ENCODE assay signal across 8 mouse cellular contexts in the genomic region with DNA sequence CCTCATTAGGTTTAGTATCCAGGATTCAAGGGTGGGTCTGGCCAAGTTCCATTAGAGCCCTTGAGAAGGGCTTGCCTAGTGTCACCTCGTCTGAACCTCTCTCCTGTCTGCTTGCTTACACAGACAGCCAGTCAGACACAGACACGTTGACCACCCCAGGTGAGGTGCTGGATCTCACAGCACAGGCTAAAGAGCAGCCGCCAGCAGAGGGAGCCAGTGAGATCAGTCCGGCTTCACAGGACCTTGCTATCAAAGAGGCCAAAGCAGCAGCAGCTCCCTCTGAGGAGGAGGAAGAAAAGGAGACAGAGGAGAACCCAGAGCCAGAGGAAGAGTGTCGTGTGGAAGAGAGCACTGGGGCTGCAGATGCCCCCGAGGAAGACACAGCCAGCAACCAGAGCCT. TPM values are rescaled to one million over a fixed set of nuclear protein-coding genes. Genes with fewer than 3 reads are reported as not detected.
DNase-seq lines count a peak whose midpoint lies in the region; ATAC-seq and TF ChIP-seq lines count a peak whose summit lies in the region.

No protein-coding gene starts in this region.

- H3K27me3 ChIP-seq in forebrain, embryonic 14.5 days (replicated peaks; ENCODE audit: control insufficient read depth, insufficient read depth, low read length), result no peaks in the 10 kb centered on the region
- H3K27me3 ChIP-seq in thymus, adult 2 months (ENCODE audit: control insufficient read depth, insufficient read depth, low read length), result no peaks in the 10 kb centered on the region

- peak; percentile 35 to 50 for DNase-seq in CD8-positive naive resting alpha-beta T cell, adult 2 months (ENCODE audit: low read depth in 2 of 2, low spot score in 2 of 2)
- DNase-seq in c-Kit-positive CD71-positive TER-119-positive erythroid progenitor cells, embryonic 14.5 days (ENCODE audit: low spot score), result peak; percentile 73
- peak; percentile 73 for DNase-seq in forebrain, embryonic 14.5 days (ENCODE audit: low spot score)
- peak; percentile 41 for DNase-seq in heart, postnatal 25 days (ENCODE audit: low spot score)
- DNase-seq in layer of hippocampus, adult 18-20 months (ENCODE audit: low spot score in 2 of 2), result peak; percentile 49 to 85
- peak; percentile 86 for DNase-seq in lung, adult 2 months
- peak; percentile 81 for DNase-seq in thymus, adult 2 months

- no peak for TF ChIP-seq POLR2A in lung, adult 2 months (IDR thresholded peaks at IDR 0.05; ENCODE audit: borderline replicate concordance, extremely low read depth, low read depth, low read length)
- no peak for TF ChIP-seq POLR2A in olfactory bulb, adult 2 months (IDR thresholded peaks at IDR 0.05; ENCODE audit: insufficient read depth, low read depth, low read length)
- no peak for TF ChIP-seq POLR2A in thymus, adult 2 months (IDR thresholded peaks at IDR 0.05; ENCODE audit: control insufficient read depth, extremely low read depth, insufficient read depth, low read length, poor library complexity)

- no peak overlapping the region for H3K4me2 ChIP-seq in forebrain, embryonic 14.5 days (ENCODE audit: low read length)

- no peaks in the 10 kb centered on the region for H3K4me1 ChIP-seq in forebrain, embryonic 14.5 days (ENCODE audit: control insufficient read depth, insufficient read depth, low read length)
- H3K4me1 ChIP-seq in lung, adult 2 months (ENCODE audit: control insufficient read depth, insufficient read depth, low read length), result no peaks in the 10 kb centered on the region; the same call in 1 of the 2 replicates
- peaks cover 14% of the 10 kb centered on the region for H3K4me1 ChIP-seq in olfactory bulb, adult 2 months (ENCODE audit: control insufficient read depth, insufficient read depth, low read length)
- H3K4me1 ChIP-seq in thymus, adult 2 months (replicated peaks; ENCODE audit: control insufficient read depth, insufficient read depth, low read length), result no peaks in the 10 kb centered on the region; the same call in 1 of the 2 replicates

- no peak overlapping the region for H3K9ac ChIP-seq in forebrain, embryonic 14.5 days (ENCODE audit: low read length)

- peak; percentile 29; the same call in 1 of the 2 replicates for ATAC-seq in forebrain, embryonic 14.5 days

- H3K27ac ChIP-seq in forebrain, embryonic 14.5 days (ENCODE audit: low read depth, low read length), result no peak overlapping the region
- no peak overlapping the region for H3K27ac ChIP-seq in olfactory bulb, adult 2 months (ENCODE audit: insufficient read depth, low read depth, low read length)
- H3K27ac ChIP-seq in thymus, adult 2 months (ENCODE audit: control insufficient read depth, insufficient read depth, low read length), result no peak overlapping the region

- WGBS in forebrain, embryonic 14.5 days, result 13% methylated on average over 6 of the region's 6 CpGs
- WGBS in lung, adult 2 months, result 22% methylated on average over 6 of the region's 6 CpGs
- 24% methylated on average over 6 of the region's 6 CpGs for WGBS in olfactory bulb, adult 2 months
- 38% methylated on average over 6 of the region's 6 CpGs for WGBS in thymus, adult 2 months

- H3K36me3 ChIP-seq in forebrain, embryonic 14.5 days (ENCODE audit: control insufficient read depth, insufficient read depth, low read length), result no peaks in the 10 kb centered on the region
- H3K36me3 ChIP-seq in thymus, adult 2 months (ENCODE audit: control insufficient read depth, insufficient read depth, low read length), result peaks cover 30% of the 10 kb centered on the region

- TF ChIP-seq CTCF in lung, adult 2 months (IDR thresholded peaks at IDR 0.05; ENCODE audit: insufficient read depth, low read length), result peak; percentile 83
- TF ChIP-seq CTCF in olfactory bulb, adult 2 months (IDR thresholded peaks at IDR 0.05; ENCODE audit: insufficient read depth, low read depth, low read length), result peak; percentile 73
- peak; percentile 92 for TF ChIP-seq CTCF in thymus, adult 2 months (IDR thresholded peaks at IDR 0.05; ENCODE audit: borderline replicate concordance, control insufficient read depth, extremely low read depth, insufficient read depth, low read length, poor library complexity)

- no peak overlapping the region for H3K4me3 ChIP-seq in forebrain, embryonic 14.5 days (ENCODE audit: low read depth, low read length)
- no peak overlapping the region for H3K4me3 ChIP-seq in lung, adult 2 months (replicated peaks; ENCODE audit: extremely low read depth, low read depth, low read length)
- no peak overlapping the region for H3K4me3 ChIP-seq in olfactory bulb, adult 2 months (ENCODE audit: insufficient read depth, low read depth, low read length)
- H3K4me3 ChIP-seq in thymus, adult 2 months (ENCODE audit: control insufficient read depth, insufficient read depth, low read length), result no peak overlapping the region

- no peaks in the 10 kb centered on the region for H3K9me3 ChIP-seq in forebrain, embryonic 14.5 days (replicated peaks; ENCODE audit: control insufficient read depth, low read length)

- intact Hi-C loops in heart, postnatal 25 days (cut with DNase I), result no loop called here

RNA-seq across cellular contexts. Expression of gene Ssr1, which starts 47.3 kb away (rescaled TPM):
- 64.9 and 75.8 TPM in 2 replicates for polyA plus RNA-seq in forebrain, embryonic 14.5 days (2014; fragmentation: Nextera tagmentation; extraction: Ambion mirVana)
- total RNA-seq in heart, postnatal 25 days (2021), result 10 to 100 TPM; 41.8 to 41.9 TPM
- 10 to 100 TPM; 82.1 to 93.6 TPM for total RNA-seq in layer of hippocampus, adult 18-20 months (2021)
- 7.7 and 13.8 TPM in 2 replicates for polyA plus RNA-seq in lung, adult 2 months (2012; rRNA removed)
- polyA plus RNA-seq in olfactory bulb, adult 2 months (2012; ENCODE audit: insufficient read depth, insufficient read length, low replicate concordance, missing spikeins), result 114 and 188 TPM in 2 replicates
- 6.6 and 7.2 TPM in 2 replicates for polyA plus RNA-seq in thymus, adult 2 months (2012; rRNA removed)
